Mouse (Mus musculus) liver, embryonic 14.5 days (tissue): ENCODE results near the gene Cuedc1.

ENCODE experiments used
- CTCF ChIP-seq: IDR thresholded peaks from 2 replicates; pipeline ENCODE4 v1.5.1; 2016; ENCODE audit warnings: antibody characterized with exemption, low read depth, control low read depth
- EP300 ChIP-seq: IDR thresholded peaks from 2 replicates; pipeline ENCODE4 v1.6.1; 2016; ENCODE audit warnings: antibody characterized with exemption, low read depth

DNA sequence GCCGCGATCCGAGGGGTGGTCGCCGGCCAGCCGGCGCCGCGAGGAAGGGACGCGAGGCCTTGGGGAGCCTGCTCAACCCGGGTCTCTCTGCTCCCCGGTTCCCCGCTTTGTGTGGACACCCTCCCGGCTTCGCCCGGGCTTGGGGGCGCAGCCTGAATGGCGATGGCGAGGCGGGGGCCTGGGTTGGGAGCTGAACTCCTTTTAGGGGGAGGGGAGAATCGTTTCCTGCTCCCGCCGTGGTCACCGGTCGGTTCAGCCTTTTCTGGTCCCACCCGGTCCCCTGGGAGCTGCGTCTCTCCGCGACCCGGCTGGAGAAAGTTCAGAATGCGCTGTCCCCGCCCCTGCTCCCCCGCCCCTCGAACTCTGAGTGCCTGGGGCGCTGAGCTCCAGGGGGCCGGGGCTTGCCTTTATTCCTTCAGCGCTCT, 1.8 kb downstream of the Cuedc1 start:
- no peak for TF ChIP-seq CTCF
- TF ChIP-seq EP300 = no peak
